Mouse (Mus musculus): ENCODE measurements around the gene Clec16a. TPM values are rescaled to one million over a fixed set of nuclear protein-coding genes. Genes with fewer than 3 reads are reported as not detected.

Clec16a gene
- polyA plus RNA-seq, 1 experiment from 2014 or later: 31.5 TPM

GRCm38 (mm10) chr16:10781862-10782371 is 236.8 kb downstream of the Clec16a start:
- Histone ChIP-seq H3K27me3 (replicated peaks) (no peaks in the 10 kb centered on the region), H3K27ac (peak overlapping the region; percentile 40), H3K9me3 (no peaks in the 10 kb centered on the region), H3K36me3 (no peaks in the 10 kb centered on the region), H3K4me3 (replicated peaks) (no peak overlapping the region), H3K4me2 (peak overlapping the region; percentile 96), H3K4me1 (peaks cover 44% of the 10 kb centered on the region), H3K9ac (no peak overlapping the region)
- WGBS: 41% methylated on average over 9 of the region's 9 CpGs
- no peak for ATAC-seq (ENCODE audit: insufficient read depth, low FRiP score, low read depth)

GRCm38 (mm10) chr16:10782377-10783151 is 237.4 kb downstream of the Clec16a start:
- H3K9me3 ChIP-seq: no peaks in the 10 kb centered on the region
- H3K36me3 ChIP-seq: no peaks in the 10 kb centered on the region
- peaks cover 47% of the 10 kb centered on the region for H3K4me1 ChIP-seq
- no peaks in the 10 kb centered on the region for H3K27me3 ChIP-seq (replicated peaks)
- no peak for ATAC-seq (ENCODE audit: insufficient read depth, low FRiP score, low read depth)
- 38% methylated on average over 6 of the region's 6 CpGs for WGBS
- H3K4me2 ChIP-seq: peak overlapping the region; percentile 96
- H3K9ac ChIP-seq: no peak overlapping the region; the same call in 1 of the 2 replicates
- peak overlapping the region; percentile 40 for H3K27ac ChIP-seq
- peak overlapping the region; percentile 76 for H3K4me3 ChIP-seq (replicated peaks)

- H3K27ac ChIP-seq: no peak overlapping the region
- H3K9ac ChIP-seq: no peak overlapping the region
- 4% methylated on average over 1 of the region's 1 CpGs for WGBS
- peak overlapping the region; percentile 96 for H3K4me2 ChIP-seq
- no peaks in the 10 kb centered on the region for H3K27me3 ChIP-seq (replicated peaks)
- peaks cover 47% of the 10 kb centered on the region for H3K4me1 ChIP-seq
- H3K36me3 ChIP-seq: no peaks in the 10 kb centered on the region
- no peaks in the 10 kb centered on the region for H3K9me3 ChIP-seq
- no peak for ATAC-seq (ENCODE audit: insufficient read depth, low FRiP score, low read depth)
- H3K4me3 ChIP-seq (replicated peaks): peak overlapping the region; percentile 76
These were observed 238.0 kb downstream of the Clec16a start for GRCm38 (mm10) chr16:10783152-10783434.

- H3K4me3 ChIP-seq (replicated peaks): peak overlapping the region; percentile 76
- no peak overlapping the region for H3K27ac ChIP-seq
- no peaks in the 10 kb centered on the region for H3K27me3 ChIP-seq (replicated peaks)
- peaks cover 47% of the 10 kb centered on the region for H3K4me1 ChIP-seq
- 40% methylated on average over 8 of the region's 8 CpGs for whole genome bisulfite sequencing
- no peak for ATAC-seq (ENCODE audit: insufficient read depth, low FRiP score, low read depth)
- no peaks in the 10 kb centered on the region for H3K36me3 ChIP-seq
- no peak overlapping the region for H3K9ac ChIP-seq
- no peaks in the 10 kb centered on the region for H3K9me3 ChIP-seq
- H3K4me2 ChIP-seq: peak overlapping the region; percentile 96
These were observed 238.3 kb downstream of the Clec16a start for GRCm38 (mm10) chr16:10783451-10783850.

- no peaks in the 10 kb centered on the region for H3K9me3 ChIP-seq
- WGBS: 2% methylated on average over 81 of the region's 81 CpGs
- peak overlapping the region; percentile 96 for H3K4me2 ChIP-seq
- no peaks in the 10 kb centered on the region for H3K36me3 ChIP-seq
- peak overlapping the region; percentile 66 for H3K9ac ChIP-seq
- ATAC-seq (ENCODE audit: insufficient read depth, low FRiP score, low read depth): no peak
- H3K27ac ChIP-seq: peak overlapping the region; percentile 100
- H3K4me1 ChIP-seq: peaks cover 47% of the 10 kb centered on the region
- peak overlapping the region; percentile 76 for H3K4me3 ChIP-seq (replicated peaks)
- no peaks in the 10 kb centered on the region for H3K27me3 ChIP-seq (replicated peaks)
These were observed 239.0 kb downstream of the Clec16a start for GRCm38 (mm10) chr16:10783883-10784792.

GRCm38 (mm10) chr16:10784793-10785370 is 239.7 kb downstream of the Clec16a start:
- peak overlapping the region; percentile 66 for H3K9ac ChIP-seq
- H3K4me1 ChIP-seq: peaks cover 47% of the 10 kb centered on the region
- WGBS: 0% methylated on average over 47 of the region's 55 CpGs
- H3K4me3 ChIP-seq (replicated peaks): peak overlapping the region; percentile 76
- no peaks in the 10 kb centered on the region for H3K27me3 ChIP-seq (replicated peaks)
- H3K4me2 ChIP-seq: peak overlapping the region; percentile 96
- no peaks in the 10 kb centered on the region for H3K9me3 ChIP-seq
- no peaks in the 10 kb centered on the region for H3K36me3 ChIP-seq
- H3K27ac ChIP-seq: peak overlapping the region; percentile 100
- ATAC-seq (ENCODE audit: insufficient read depth, low FRiP score, low read depth): peak; percentile 65

GRCm38 (mm10) chr16:10785371-10786231 is 240.5 kb downstream of the Clec16a start, which contains the start of gene Socs1:
TSS of gene Socs1 (minus strand) at chr16:10785536.
- H3K9me3 ChIP-seq: no peaks in the 10 kb centered on the region
- H3K9ac ChIP-seq: peak within 1 kb of the TSS; percentile 66
- peaks cover 41% of the 10 kb centered on the region for H3K4me1 ChIP-seq

GRCm38 (mm10) chr16:10786288-10786687 is 241.1 kb downstream of the Clec16a start:
- no peaks in the 10 kb centered on the region for H3K36me3 ChIP-seq
- no peaks in the 10 kb centered on the region for H3K27me3 ChIP-seq (replicated peaks)
- peak overlapping the region; percentile 76 for H3K4me3 ChIP-seq (replicated peaks)
- peak overlapping the region; percentile 100 for H3K27ac ChIP-seq
- H3K9ac ChIP-seq: peak overlapping the region; percentile 66; the same call in 1 of the 2 replicates
- peak overlapping the region; percentile 96 for H3K4me2 ChIP-seq
- no peaks in the 10 kb centered on the region for H3K9me3 ChIP-seq
- H3K4me1 ChIP-seq: peaks cover 36% of the 10 kb centered on the region
- ATAC-seq (ENCODE audit: insufficient read depth, low FRiP score, low read depth): peak; percentile 41
- WGBS: 1% methylated on average over 9 of the region's 9 CpGs

More at GRCm38 (mm10) chr16:10785371-10786231, 240.5 kb downstream of the Clec16a start, which contains the start of gene Socs1:
- peak within 1 kb of the TSS; percentile 76 for H3K4me3 ChIP-seq (replicated peaks)
- H3K36me3 ChIP-seq: no peaks in the 10 kb centered on the region
- WGBS: under 1% methylated on average over 51 of the region's 59 CpGs
- peak within 1 kb of the TSS; percentile 96 for H3K4me2 ChIP-seq
- H3K27me3 ChIP-seq (replicated peaks): no peaks in the 10 kb centered on the region
- H3K27ac ChIP-seq: peak within 1 kb of the TSS; percentile 100
- ATAC-seq (ENCODE audit: insufficient read depth, low FRiP score, low read depth): peak; percentile 81

- Histone ChIP-seq H3K4me2 (peak overlapping the region; percentile 96), H3K9me3 (no peaks in the 10 kb centered on the region), H3K27me3 (replicated peaks) (no peaks in the 10 kb centered on the region), H3K9ac (no peak overlapping the region), H3K4me1 (peaks cover 30% of the 10 kb centered on the region), H3K36me3 (no peaks in the 10 kb centered on the region), H3K27ac (peak overlapping the region; percentile 100), H3K4me3 (replicated peaks) (peak overlapping the region; percentile 76; the same call in 1 of the 2 replicates)
- WGBS: 45% methylated on average over 4 of the region's 4 CpGs
- ATAC-seq (ENCODE audit: insufficient read depth, low FRiP score, low read depth): no peak
These were observed 241.8 kb downstream of the Clec16a start for GRCm38 (mm10) chr16:10786782-10787547.

GRCm38 (mm10) chr16:10787548-10788058 is 242.5 kb downstream of the Clec16a start:
- WGBS: 72% methylated on average over 7 of the region's 7 CpGs
- H3K9me3 ChIP-seq: no peaks in the 10 kb centered on the region
- no peaks in the 10 kb centered on the region for H3K27me3 ChIP-seq (replicated peaks)
- peaks cover 23% of the 10 kb centered on the region for H3K4me1 ChIP-seq
- no peaks in the 10 kb centered on the region for H3K36me3 ChIP-seq
- no peak overlapping the region for H3K4me2 ChIP-seq
- no peak overlapping the region for H3K9ac ChIP-seq
- no peak for ATAC-seq (ENCODE audit: insufficient read depth, low FRiP score, low read depth)
- H3K27ac ChIP-seq: no peak overlapping the region
- no peak overlapping the region for H3K4me3 ChIP-seq (replicated peaks)

Data from stomach, embryonic 15.5 days (tissue).